Mouse (Mus musculus) kidney, postnatal 36 days (tissue): ENCODE measurements around the gene Cacna2d1.

Experiments used
- DNase-seq, 2 experiments: peaks; one replicate each; pipeline ENCODE4 v3.0.0; 2021 to 2022; ENCODE audit warnings: mixed read lengths in 2 of 2

Cacna2d1 gene

GRCm38 (mm10) chr5:16293825-16294224 is 359.3 kb downstream of the Cacna2d1 start:
- DNase-seq, result no peak

GRCm38 (mm10) chr5:16294708-16295107 is 360.2 kb downstream of the Cacna2d1 start:
- DNase-seq, result no peak

- no peak for DNase-seq
Observed at GRCm38 (mm10) chr5:16297170-16297771, 362.8 kb downstream of the Cacna2d1 start.

GRCm38 (mm10) chr5:16299631-16300030 is 365.1 kb downstream of the Cacna2d1 start:
- DNase-seq, result no peak

GRCm38 (mm10) chr5:16309168-16310006 is 374.9 kb downstream of the Cacna2d1 start:
- peak; percentile 41 to 82 for DNase-seq

- no peak for DNase-seq
Observed at GRCm38 (mm10) chr5:16314242-16314641, 379.8 kb downstream of the Cacna2d1 start.

- DNase-seq, result peak in 1 of 2 experiments; percentile 8
Observed at GRCm38 (mm10) chr5:16315983-16316390, 381.5 kb downstream of the Cacna2d1 start.

GRCm38 (mm10) chr5:16317680-16318242 is 383.3 kb downstream of the Cacna2d1 start:
- DNase-seq, result no peak

- DNase-seq, result no peak
Observed at GRCm38 (mm10) chr5:16326610-16327009, 392.1 kb downstream of the Cacna2d1 start.

- no peak for DNase-seq
Observed at GRCm38 (mm10) chr5:16345393-16345792, 410.9 kb downstream of the Cacna2d1 start.

- DNase-seq, result no peak
Observed at GRCm38 (mm10) chr5:16355816-16356215, 421.3 kb downstream of the Cacna2d1 start.

GRCm38 (mm10) chr5:16357709-16358108 is 423.2 kb downstream of the Cacna2d1 start:
- no peak for DNase-seq

GRCm38 (mm10) chr5:16362076-16362475 is 427.6 kb downstream of the Cacna2d1 start:
- no peak for DNase-seq

- no peak for DNase-seq
Observed at GRCm38 (mm10) chr5:16363171-16363570, 428.7 kb downstream of the Cacna2d1 start.

- peak in 1 of 2 experiments; percentile 4 for DNase-seq
Observed at GRCm38 (mm10) chr5:16370706-16371105, 436.2 kb downstream of the Cacna2d1 start.

- DNase-seq, result no peak
Observed at GRCm38 (mm10) chr5:16373966-16374365, 439.5 kb downstream of the Cacna2d1 start.

GRCm38 (mm10) chr5:16376329-16376908 is 441.9 kb downstream of the Cacna2d1 start:
- no peak for DNase-seq

GRCm38 (mm10) chr5:16410011-16410410 is 475.5 kb downstream of the Cacna2d1 start:
- no peak for DNase-seq

- no peak for DNase-seq
Observed at GRCm38 (mm10) chr5:16414693-16415092, 480.2 kb downstream of the Cacna2d1 start.

GRCm38 (mm10) chr5:16417996-16418395 is 483.5 kb downstream of the Cacna2d1 start:
- no peak for DNase-seq

GRCm38 (mm10) chr5:16418504-16418903 is 484.0 kb downstream of the Cacna2d1 start:
- no peak for DNase-seq
